Mouse (Mus musculus) MEL (cell line): Measurements from ENCODE around the gene Rhbdl3.

Experiments used
- CTCF ChIP-seq, 3 experiments: IDR thresholded peaks in 2 of 3; conservative IDR thresholded peaks in 1 of 3; 2 replicates each; pipeline ENCODE4 v1.5.1; 2011 to 2012; ENCODE audit warnings: low read length in 3 of 3, low read depth in 2 of 3, mild to moderate bottlenecking in 2 of 3, improper control_type of control experiment in 1 of 3, inconsistent platforms in 1 of 3, mixed read lengths in 1 of 3, moderate library complexity in 1 of 3; ENCODE audit not compliant: control insufficient read depth in 1 of 3, insufficient read depth in 1 of 3, poor library complexity in 1 of 3, severe bottlenecking in 1 of 3
- ELF1 ChIP-seq: IDR thresholded peaks from 2 replicates; pipeline ENCODE4 v1.6.1; 2014; ENCODE audit warnings: low read depth, mild to moderate bottlenecking, inconsistent platforms, low read length, improper control_type of control experiment, moderate library complexity
- GABPA ChIP-seq: IDR thresholded peaks from 2 replicates; pipeline ENCODE4 v1.6.1; 2012; ENCODE audit warnings: low read depth, mild to moderate bottlenecking, inconsistent platforms, low read length, improper control_type of control experiment, moderate library complexity
- GATA1 ChIP-seq: IDR thresholded peaks from 2 replicates; pipeline ENCODE4 v1.6.1; 2011; ENCODE audit warnings: low read depth, low read length, improper control_type of control experiment
- JUND ChIP-seq: IDR thresholded peaks from 2 replicates; pipeline ENCODE4 v1.6.1; 2011; ENCODE audit warnings: low read depth, mild to moderate bottlenecking, improper control_type of control experiment, low read length
- MAX ChIP-seq: IDR thresholded peaks from 2 replicates; pipeline ENCODE4 v1.6.1; 2011; ENCODE audit warnings: low read length, improper control_type of control experiment
- MYC ChIP-seq: IDR thresholded peaks from 2 replicates; pipeline ENCODE4 v1.6.1; 2011; ENCODE audit warnings: low read depth, mild to moderate bottlenecking, low read length, improper control_type of control experiment, moderate library complexity
- POLR2A ChIP-seq, 2 experiments: IDR thresholded peaks; 2 replicates each; pipeline ENCODE4 v1.6.1; 2011 to 2012; ENCODE audit warnings: low read length in 2 of 2, mild to moderate bottlenecking in 2 of 2, control low read depth in 1 of 2, improper control_type of control experiment in 1 of 2, low read depth in 1 of 2, moderate library complexity in 1 of 2; ENCODE audit not compliant: control insufficient read depth in 1 of 2, insufficient read depth in 1 of 2, poor library complexity in 1 of 2
- TAL1 ChIP-seq: IDR thresholded peaks from 2 replicates; pipeline ENCODE4 v1.6.1; 2012; ENCODE audit warnings: mild to moderate bottlenecking, inconsistent platforms, low read length, moderate library complexity, mixed read lengths
- TCF12 ChIP-seq: IDR thresholded peaks from 2 replicates; pipeline ENCODE4 v1.6.1; 2014; ENCODE audit warnings: low read depth, mild to moderate bottlenecking, inconsistent platforms, low read length, improper control_type of control experiment, moderate library complexity
- USF1 ChIP-seq: IDR thresholded peaks from 2 replicates; pipeline ENCODE4 v1.6.1; 2014; ENCODE audit warnings: low read depth, mild to moderate bottlenecking, inconsistent platforms, low read length, improper control_type of control experiment, moderate library complexity
- USF2 ChIP-seq, 2 experiments: IDR thresholded peaks; 2 replicates each; pipeline ENCODE4 v1.6.1; 2011 to 2012; ENCODE audit warnings: improper control_type of control experiment in 2 of 2, low read length in 2 of 2, borderline replicate concordance in 1 of 2, inconsistent platforms in 1 of 2, low read depth in 1 of 2, mild to moderate bottlenecking in 1 of 2; ENCODE audit not compliant: insufficient read depth in 1 of 2

DNA sequence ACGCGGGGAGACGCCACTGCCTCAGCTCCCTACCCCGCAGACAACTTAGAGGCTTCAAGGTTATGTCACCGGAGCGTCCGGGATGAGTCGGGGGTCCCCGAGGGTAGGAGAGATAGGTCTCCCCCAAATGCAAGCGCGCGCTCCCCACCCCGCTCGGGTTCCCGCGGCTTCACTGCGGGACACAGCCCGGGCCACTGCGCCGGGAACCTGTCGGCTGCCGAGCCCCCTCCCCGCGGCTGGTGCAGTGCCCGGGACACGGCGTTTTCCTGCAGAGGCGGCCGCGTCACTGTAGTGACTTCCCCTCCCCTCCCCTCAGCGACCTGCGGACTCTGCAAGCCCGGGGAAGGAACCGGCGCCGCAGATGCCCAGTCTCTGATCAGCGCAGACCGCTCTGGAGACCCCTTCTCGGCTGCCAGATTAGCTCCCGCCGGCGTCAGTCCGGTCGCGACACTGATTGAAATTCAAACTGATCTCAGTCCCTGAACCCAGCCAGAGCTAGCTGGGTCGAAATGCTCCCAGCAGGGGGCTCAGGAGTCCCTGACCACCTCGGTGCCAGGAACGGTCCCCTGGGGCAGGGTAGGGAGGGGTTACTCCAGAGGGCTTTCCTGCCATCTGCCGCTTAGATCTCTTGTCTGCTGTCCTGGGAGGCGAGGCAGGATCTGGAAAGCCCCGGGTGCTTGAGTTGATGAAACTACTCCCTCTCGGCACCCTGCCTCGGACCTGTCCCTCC is 769 bp downstream of the Rhbdl3 start:
- TF ChIP-seq JUND = no peak
- TF ChIP-seq ELF1 = no peak
- no peak for TF ChIP-seq POLR2A (IDR thresholded peaks at IDR 0.05; ENCODE audit: control insufficient read depth in 1 of 2, insufficient read depth in 1 of 2, low read depth in 1 of 2, low read length in 2 of 2, poor library complexity in 1 of 2)
- no peak for TF ChIP-seq MYC
- no peak for TF ChIP-seq USF2 (IDR thresholded peaks at IDR 0.05; ENCODE audit: borderline replicate concordance in 1 of 2, insufficient read depth in 1 of 2, low read depth in 1 of 2, low read length in 2 of 2)
- TF ChIP-seq TAL1 = no peak
- no peak for TF ChIP-seq MAX
- TF ChIP-seq CTCF (IDR thresholded peaks at IDR 0.05 in 2 of 3, conservative IDR thresholded peaks at IDR 0.05 in 1 of 3; ENCODE audit: control insufficient read depth in 1 of 3, insufficient read depth in 1 of 3, low read depth in 2 of 3, low read length in 3 of 3, poor library complexity in 1 of 3, severe bottlenecking in 1 of 3) = no peak
- no peak for TF ChIP-seq GATA1
- no peak for TF ChIP-seq USF1
- no peak for TF ChIP-seq TCF12
- TF ChIP-seq GABPA = no peak
